Mouse (Mus musculus): Measurements from ENCODE around the gene Abcc8. TPM values are rescaled to one million over a fixed set of nuclear protein-coding genes. Genes with fewer than 3 reads are reported as not detected.

The Abcc8 gene
- polyA plus RNA-seq, 1 experiment from 2014 or later = 0.11 TPM

GRCm38 (mm10) chr7:46099682-46100081 lies 80.2 kb downstream of the Abcc8 start:
- TF ChIP-seq CTCF (IDR thresholded peaks at IDR 0.05; ENCODE audit: low read depth) = no peak
- TF ChIP-seq EP300 (IDR thresholded peaks at IDR 0.05; ENCODE audit: low read depth) = no peak
- ATAC-seq (no peak), DNase-seq (no peak)
- Histone ChIP-seq H3K9ac (replicated peaks) (no peak overlapping the region), H3K4me2 (ENCODE audit: low read depth, low read length) (no peak overlapping the region), H3K4me3 (ENCODE audit: low read depth, low read length) (no peak overlapping the region), H3K4me1 (ENCODE audit: insufficient read depth) (0 out of 2 replicates have a peak, but pooled peaks cover 4% of the 10 kb centered on the region), H3K9me3 (ENCODE audit: low read length) (no peaks in the 10 kb centered on the region), H3K27ac (ENCODE audit: low read depth) (no peak overlapping the region), H3K27me3 (ENCODE audit: insufficient read depth, low read length) (peaks cover 20% of the 10 kb centered on the region), H3K36me3 (replicated peaks; ENCODE audit: insufficient read depth, low read length) (no peaks in the 10 kb centered on the region)
- 59% methylated on average over 13 of the region's 13 CpGs for WGBS (ENCODE audit: insufficient replicate concordance)

GRCm38 (mm10) chr7:46098919-46099286 lies 80.9 kb downstream of the Abcc8 start:
- no peak overlapping the region for H3K4me2 ChIP-seq (ENCODE audit: low read depth, low read length)
- H3K36me3 ChIP-seq (replicated peaks; ENCODE audit: insufficient read depth, low read length) = no peaks in the 10 kb centered on the region
- no peak overlapping the region for H3K4me3 ChIP-seq (ENCODE audit: low read depth, low read length)
- no peaks in the 10 kb centered on the region for H3K9me3 ChIP-seq (ENCODE audit: low read length)
- 84% methylated on average over 19 of the region's 19 CpGs for WGBS (ENCODE audit: insufficient replicate concordance)
- DNase-seq (no peak), ATAC-seq (no peak)
- H3K4me1 ChIP-seq (ENCODE audit: insufficient read depth) = 0 out of 2 replicates have a peak, but pooled peaks cover 4% of the 10 kb centered on the region
- no peak overlapping the region for H3K9ac ChIP-seq (replicated peaks)
- TF ChIP-seq CTCF (IDR thresholded peaks at IDR 0.05; ENCODE audit: low read depth) (no peak), EP300 (IDR thresholded peaks at IDR 0.05; ENCODE audit: low read depth) (no peak)
- H3K27ac ChIP-seq (ENCODE audit: low read depth) = no peak overlapping the region
- peaks cover 20% of the 10 kb centered on the region for H3K27me3 ChIP-seq (ENCODE audit: insufficient read depth, low read length)

DNA sequence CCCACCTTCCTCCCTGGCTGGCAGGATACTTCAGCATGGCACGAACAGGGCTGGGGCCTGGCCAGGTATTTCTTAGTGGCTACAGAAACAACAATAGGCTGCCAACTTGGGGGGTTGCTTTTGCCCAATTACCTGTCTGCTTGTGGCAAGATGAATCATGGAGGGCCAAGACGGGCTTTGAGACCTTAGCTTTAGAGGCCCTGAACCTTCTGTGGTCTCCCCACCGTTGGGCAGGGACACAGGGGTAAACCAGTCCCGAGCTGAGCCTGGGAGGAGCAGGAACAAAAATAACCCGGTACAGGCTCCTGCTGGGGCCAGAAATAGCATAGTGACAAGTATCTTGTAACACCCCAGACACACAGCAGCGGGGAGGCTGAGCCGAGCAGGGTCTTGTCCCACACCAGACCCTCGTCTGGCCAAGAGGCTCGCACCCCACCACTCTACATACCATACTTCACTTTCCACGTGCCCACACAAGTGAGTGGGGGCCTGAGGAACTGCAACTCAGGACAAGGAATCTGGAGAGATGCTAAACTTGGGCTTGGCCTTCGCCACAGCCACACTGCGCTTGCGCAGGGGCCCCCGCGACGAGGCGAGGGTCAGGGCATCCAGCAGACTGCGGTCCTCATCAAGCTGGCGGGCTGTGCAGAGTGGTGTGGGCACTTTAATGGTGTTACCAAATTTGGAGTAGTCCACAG lies 81.5 kb downstream of the Abcc8 start:
- WGBS (ENCODE audit: insufficient replicate concordance) = 75% methylated on average over 19 of the region's 19 CpGs
- H3K9ac ChIP-seq (replicated peaks) = no peak overlapping the region

DNA sequence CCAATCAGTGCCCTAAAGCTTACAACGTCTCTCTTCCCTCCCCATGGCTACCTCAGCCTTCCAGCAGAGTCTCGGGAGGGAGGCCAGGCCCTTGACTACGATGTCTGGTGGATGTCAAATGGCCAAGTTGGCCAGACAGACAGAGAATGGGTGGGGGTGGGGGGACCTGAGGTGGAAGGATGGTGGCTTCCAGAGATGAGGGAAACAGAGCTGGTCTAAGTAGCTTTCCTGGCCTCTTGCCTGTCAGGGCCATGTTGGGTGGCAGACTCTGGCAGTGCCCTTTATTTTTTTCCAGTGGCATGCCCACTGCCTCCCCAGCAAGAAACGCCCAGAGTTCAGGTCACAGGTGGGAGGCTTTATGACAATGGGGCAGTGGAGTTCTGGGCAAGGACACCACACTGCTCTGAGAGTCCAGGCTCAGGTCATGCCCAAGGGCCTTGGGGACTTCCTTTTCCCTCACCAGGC lies 82.5 kb downstream of the Abcc8 start:
- Histone ChIP-seq H3K36me3 (replicated peaks; ENCODE audit: insufficient read depth, low read length) (no peaks in the 10 kb centered on the region), H3K4me3 (ENCODE audit: low read depth, low read length) (no peak overlapping the region), H3K9ac (replicated peaks) (no peak overlapping the region), H3K4me2 (ENCODE audit: low read depth, low read length) (no peak overlapping the region), H3K27me3 (ENCODE audit: insufficient read depth, low read length) (peaks cover 20% of the 10 kb centered on the region), H3K9me3 (ENCODE audit: low read length) (no peaks in the 10 kb centered on the region), H3K4me1 (ENCODE audit: insufficient read depth) (0 out of 2 replicates have a peak, but pooled peaks cover 4% of the 10 kb centered on the region), H3K27ac (ENCODE audit: low read depth) (no peak overlapping the region)
- WGBS (ENCODE audit: insufficient replicate concordance) = 60% methylated on average over 4 of the region's 4 CpGs
- no peak for DNase-seq
- TF ChIP-seq EP300 (IDR thresholded peaks at IDR 0.05; ENCODE audit: low read depth) (no peak), CTCF (IDR thresholded peaks at IDR 0.05; ENCODE audit: low read depth) (no peak)
- no peak for ATAC-seq

More for the DNA sequence above, 81.5 kb downstream of the Abcc8 start:
- Histone ChIP-seq H3K4me2 (ENCODE audit: low read depth, low read length) (no peak overlapping the region), H3K27ac (ENCODE audit: low read depth) (no peak overlapping the region), H3K4me3 (ENCODE audit: low read depth, low read length) (no peak overlapping the region), H3K27me3 (ENCODE audit: insufficient read depth, low read length) (peaks cover 20% of the 10 kb centered on the region), H3K9me3 (ENCODE audit: low read length) (no peaks in the 10 kb centered on the region), H3K36me3 (replicated peaks; ENCODE audit: insufficient read depth, low read length) (no peaks in the 10 kb centered on the region), H3K4me1 (ENCODE audit: insufficient read depth) (0 out of 2 replicates have a peak, but pooled peaks cover 4% of the 10 kb centered on the region)
- ATAC-seq (no peak), DNase-seq (no peak)
- no peak for TF ChIP-seq CTCF (IDR thresholded peaks at IDR 0.05; ENCODE audit: low read depth)
- TF ChIP-seq EP300 (IDR thresholded peaks at IDR 0.05; ENCODE audit: low read depth) = no peak

DNA sequence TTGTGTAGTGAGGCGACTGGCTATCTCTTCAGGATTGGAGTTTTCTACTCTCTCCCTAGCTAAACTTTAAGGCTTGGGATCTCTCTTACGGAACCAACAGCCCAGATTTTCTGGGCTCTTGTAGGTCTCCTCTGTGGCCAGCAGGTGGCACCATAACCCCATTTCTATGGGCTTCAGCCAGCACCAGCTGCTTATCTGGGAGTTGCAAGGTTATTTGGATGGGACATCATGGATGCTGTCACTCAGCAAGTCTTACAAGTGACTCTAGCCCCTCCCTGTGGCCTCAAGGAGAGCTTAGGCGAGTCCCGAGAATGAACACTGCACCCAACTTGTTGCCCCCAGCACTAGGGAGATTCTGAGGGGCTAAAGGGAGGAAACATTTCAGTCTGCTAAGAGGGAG lies 83.7 kb downstream of the Abcc8 start:
- DNase-seq (peak; percentile 73), ATAC-seq (peak; percentile 50; the same call in 1 of the 2 replicates)
- 0 out of 2 replicates have a peak, but pooled peaks cover 4% of the 10 kb centered on the region for H3K4me1 ChIP-seq (ENCODE audit: insufficient read depth)
- H3K36me3 ChIP-seq (replicated peaks; ENCODE audit: insufficient read depth, low read length) = no peaks in the 10 kb centered on the region
- H3K27ac ChIP-seq (ENCODE audit: low read depth) = no peak overlapping the region
- no peak overlapping the region for H3K4me3 ChIP-seq (ENCODE audit: low read depth, low read length)
- no peak overlapping the region for H3K9ac ChIP-seq (replicated peaks)
- H3K27me3 ChIP-seq (ENCODE audit: insufficient read depth, low read length) = peaks cover 20% of the 10 kb centered on the region
- H3K9me3 ChIP-seq (ENCODE audit: low read length) = no peaks in the 10 kb centered on the region
- no peak overlapping the region for H3K4me2 ChIP-seq (ENCODE audit: low read depth, low read length)
- no peak for TF ChIP-seq EP300 (IDR thresholded peaks at IDR 0.05; ENCODE audit: low read depth)
- peak; percentile 91 for TF ChIP-seq CTCF (IDR thresholded peaks at IDR 0.05; ENCODE audit: low read depth)
- WGBS (ENCODE audit: insufficient replicate concordance) = 6% methylated on average over 4 of the region's 4 CpGs

- Histone ChIP-seq H3K27me3 (ENCODE audit: insufficient read depth, low read length) (0 out of 2 replicates have a peak, but pooled peaks cover 9% of the 10 kb centered on the region), H3K36me3 (replicated peaks; ENCODE audit: insufficient read depth, low read length) (no peaks in the 10 kb centered on the region), H3K9me3 (ENCODE audit: low read length) (no peaks in the 10 kb centered on the region), H3K9ac (replicated peaks) (no peak overlapping the region), H3K27ac (ENCODE audit: low read depth) (no peak overlapping the region), H3K4me3 (ENCODE audit: low read depth, low read length) (no peak overlapping the region), H3K4me2 (ENCODE audit: low read depth, low read length) (no peak overlapping the region), H3K4me1 (ENCODE audit: insufficient read depth) (no peaks in the 10 kb centered on the region)
- TF ChIP-seq EP300 (IDR thresholded peaks at IDR 0.05; ENCODE audit: low read depth) = no peak
- no peak for TF ChIP-seq CTCF (IDR thresholded peaks at IDR 0.05; ENCODE audit: low read depth)
- 56% methylated on average over 8 of the region's 8 CpGs for WGBS (ENCODE audit: insufficient replicate concordance)
- ATAC-seq (no peak), DNase-seq (no peak)
These were observed 87.0 kb downstream of the Abcc8 start for GRCm38 (mm10) chr7:46092803-46093202.

Data from liver, postnatal 0 days (tissue).